Mouse (Mus musculus): ENCODE results near the gene Jph4. TPM values are rescaled to one million over a fixed set of nuclear protein-coding genes. Genes with fewer than 3 reads are reported as not detected.

The Jph4 gene
- polyA plus RNA-seq, 1 experiment from 2014 or later: 2.1 TPM

- Histone ChIP-seq H3K9me3 (no peaks in the 10 kb centered on the region), H3K9ac (peak overlapping the region; percentile 25; the same call in 1 of the 2 replicates), H3K4me2 (peak overlapping the region; percentile 81), H3K27ac (peak overlapping the region; percentile 77), H3K4me3 (replicated peaks) (peak overlapping the region; percentile 60), H3K4me1 (peaks cover 22% of the 10 kb centered on the region), H3K27me3 (replicated peaks) (no peaks in the 10 kb centered on the region), H3K36me3 (no peaks in the 10 kb centered on the region)
- 6% methylated on average over 34 of the region's 34 CpGs for WGBS
- ATAC-seq (ENCODE audit: insufficient read depth, low FRiP score, low read depth): no peak
These were observed 25.4 kb downstream of the Jph4 start for GRCm38 (mm10) chr14:55091209-55091865.

GRCm38 (mm10) chr14:55089199-55089947 lies 27.4 kb downstream of the Jph4 start:
- H3K9ac ChIP-seq: no peak overlapping the region
- peaks cover 11% of the 10 kb centered on the region; the same call in 1 of the 2 replicates for H3K4me1 ChIP-seq
- H3K27me3 ChIP-seq (replicated peaks): no peaks in the 10 kb centered on the region
- ATAC-seq (ENCODE audit: insufficient read depth, low FRiP score, low read depth): no peak
- H3K36me3 ChIP-seq: no peaks in the 10 kb centered on the region
- no peaks in the 10 kb centered on the region for H3K9me3 ChIP-seq
- 60% methylated on average over 13 of the region's 13 CpGs for whole genome bisulfite sequencing
- no peak overlapping the region for H3K4me2 ChIP-seq
- H3K4me3 ChIP-seq (replicated peaks): no peak overlapping the region
- no peak overlapping the region for H3K27ac ChIP-seq

- no peak overlapping the region for H3K4me3 ChIP-seq (replicated peaks)
- WGBS: 84% methylated on average over 6 of the region's 6 CpGs
These were observed 30.7 kb downstream of the Jph4 start for GRCm38 (mm10) chr14:55086009-55086514.

GRCm38 (mm10) chr14:55085324-55086008 lies 31.3 kb downstream of the Jph4 start:
- H3K4me2 ChIP-seq: no peak overlapping the region
- H3K36me3 ChIP-seq: no peaks in the 10 kb centered on the region
- no peaks in the 10 kb centered on the region for H3K27me3 ChIP-seq (replicated peaks)
- H3K27ac ChIP-seq: no peak overlapping the region
- H3K9ac ChIP-seq: no peak overlapping the region
- H3K4me3 ChIP-seq (replicated peaks): no peak overlapping the region
- no peaks in the 10 kb centered on the region for H3K9me3 ChIP-seq
- ATAC-seq (ENCODE audit: insufficient read depth, low FRiP score, low read depth): peak; percentile 44; the same call in 1 of the 2 replicates
- H3K4me1 ChIP-seq: no peaks in the 10 kb centered on the region
- WGBS: 54% methylated on average over 9 of the region's 9 CpGs

More at GRCm38 (mm10) chr14:55086009-55086514, 30.7 kb downstream of the Jph4 start:
- Histone ChIP-seq H3K27me3 (replicated peaks) (no peaks in the 10 kb centered on the region), H3K36me3 (no peaks in the 10 kb centered on the region), H3K4me1 (peaks cover 2% of the 10 kb centered on the region; the same call in 1 of the 2 replicates), H3K27ac (no peak overlapping the region), H3K4me2 (no peak overlapping the region), H3K9me3 (no peaks in the 10 kb centered on the region), H3K9ac (no peak overlapping the region)
- no peak for ATAC-seq (ENCODE audit: insufficient read depth, low FRiP score, low read depth)

GRCm38 (mm10) chr14:55083481-55083880 lies 33.3 kb downstream of the Jph4 start:
- H3K9ac ChIP-seq: no peak overlapping the region
- no peaks in the 10 kb centered on the region for H3K27me3 ChIP-seq (replicated peaks)
- no peak for ATAC-seq (ENCODE audit: insufficient read depth, low FRiP score, low read depth)
- peaks cover 12% of the 10 kb centered on the region for H3K4me1 ChIP-seq
- H3K4me3 ChIP-seq (replicated peaks): no peak overlapping the region
- 57% methylated on average over 6 of the region's 6 CpGs for WGBS
- H3K36me3 ChIP-seq: no peaks in the 10 kb centered on the region
- no peak overlapping the region for H3K4me2 ChIP-seq
- 0 out of 2 replicates have a peak overlapping the region, but pooled peaks have one; percentile 21 for H3K27ac ChIP-seq
- no peaks in the 10 kb centered on the region for H3K9me3 ChIP-seq

GRCm38 (mm10) chr14:55081105-55081504 lies 35.6 kb downstream of the Jph4 start:
- H3K27me3 ChIP-seq (replicated peaks): no peaks in the 10 kb centered on the region
- no peaks in the 10 kb centered on the region for H3K36me3 ChIP-seq
- H3K4me3 ChIP-seq (replicated peaks): no peak overlapping the region
- 42% methylated on average over 5 of the region's 5 CpGs for WGBS
- no peak overlapping the region for H3K9ac ChIP-seq
- no peak for ATAC-seq (ENCODE audit: insufficient read depth, low FRiP score, low read depth)
- H3K4me1 ChIP-seq: peaks cover 17% of the 10 kb centered on the region
- no peak overlapping the region for H3K27ac ChIP-seq
- H3K4me2 ChIP-seq: no peak overlapping the region
- H3K9me3 ChIP-seq: no peaks in the 10 kb centered on the region

- Histone ChIP-seq H3K4me1 (peaks cover 17% of the 10 kb centered on the region), H3K4me2 (peak overlapping the region; percentile 40), H3K27ac (no peak overlapping the region), H3K36me3 (no peaks in the 10 kb centered on the region), H3K9me3 (no peaks in the 10 kb centered on the region), H3K9ac (no peak overlapping the region), H3K27me3 (replicated peaks) (no peaks in the 10 kb centered on the region), H3K4me3 (replicated peaks) (no peak overlapping the region)
- WGBS: 21% methylated on average over 8 of the region's 8 CpGs
- 0 out of 2 replicates have a peak, but pooled peaks have one; percentile 28 for ATAC-seq (ENCODE audit: insufficient read depth, low FRiP score, low read depth)
These were observed 37.3 kb downstream of the Jph4 start for GRCm38 (mm10) chr14:55079214-55079970.

GRCm38 (mm10) chr14:55078366-55078989 lies 38.3 kb downstream of the Jph4 start:
- Histone ChIP-seq H3K9me3 (no peaks in the 10 kb centered on the region), H3K4me3 (replicated peaks) (no peak overlapping the region), H3K36me3 (no peaks in the 10 kb centered on the region), H3K27ac (no peak overlapping the region), H3K4me2 (peak overlapping the region; percentile 40), H3K9ac (no peak overlapping the region), H3K27me3 (replicated peaks) (no peaks in the 10 kb centered on the region), H3K4me1 (peaks cover 17% of the 10 kb centered on the region)
- WGBS: 12% methylated on average over 23 of the region's 23 CpGs
- ATAC-seq (ENCODE audit: insufficient read depth, low FRiP score, low read depth): peak; percentile 29; the same call in 1 of the 2 replicates

GRCm38 (mm10) chr14:55077481-55078365 lies 39.0 kb downstream of the Jph4 start:
- no peak overlapping the region for H3K27ac ChIP-seq
- H3K4me3 ChIP-seq (replicated peaks): no peak overlapping the region
- no peaks in the 10 kb centered on the region for H3K27me3 ChIP-seq (replicated peaks)
- no peak overlapping the region for H3K9ac ChIP-seq
- WGBS: 43% methylated on average over 15 of the region's 15 CpGs
- no peak for ATAC-seq (ENCODE audit: insufficient read depth, low FRiP score, low read depth)
- H3K4me2 ChIP-seq: no peak overlapping the region; the same call in 1 of the 2 replicates
- H3K4me1 ChIP-seq: peaks cover 17% of the 10 kb centered on the region
- H3K9me3 ChIP-seq: no peaks in the 10 kb centered on the region
- H3K36me3 ChIP-seq: no peaks in the 10 kb centered on the region

GRCm38 (mm10) chr14:55076956-55077355 lies 39.8 kb downstream of the Jph4 start:
- Histone ChIP-seq H3K36me3 (no peaks in the 10 kb centered on the region), H3K4me3 (replicated peaks) (no peak overlapping the region), H3K4me2 (no peak overlapping the region), H3K27me3 (replicated peaks) (no peaks in the 10 kb centered on the region), H3K27ac (no peak overlapping the region), H3K4me1 (peaks cover 23% of the 10 kb centered on the region), H3K9ac (no peak overlapping the region), H3K9me3 (no peaks in the 10 kb centered on the region)
- WGBS: 74% methylated on average over 3 of the region's 3 CpGs
- ATAC-seq (ENCODE audit: insufficient read depth, low FRiP score, low read depth): no peak
